Comparison of ENCODE assay signal across 23 mouse cellular contexts in genomic region chr8:46982166-46982565, GRCm38 (mm10). TPM values are rescaled to one million over a fixed set of nuclear protein-coding genes. Genes with fewer than 3 reads are reported as not detected.
DNase-seq lines count a peak whose midpoint lies in the region; ATAC-seq and TF ChIP-seq lines count a peak whose summit lies in the region.
"Had no signal": no experiment of that assay in that cellular context is flagged by ENCODE, and none has a peak within 500 bp of the region (broad histone marks: within the 10 kb centered on the region; RNA-seq: fewer than 3 reads in every experiment).

No protein-coding gene starts in this region.

- peak overlapping the region; percentile 66 for H3K27ac ChIP-seq in gastrocnemius, adult 2 months
- peak overlapping the region; percentile 47; the same call in 1 of the 2 replicates for H3K27ac ChIP-seq in heart, embryonic 12.5 days (ENCODE audit: poor library complexity, severe bottlenecking)
- no peak overlapping the region for H3K27ac ChIP-seq in heart, embryonic 10.5 days
- H3K27ac ChIP-seq in heart, embryonic 15.5 days, result peak overlapping the region; percentile 28; the same call in 1 of the 2 replicates
- H3K27ac ChIP-seq in kidney, adult 2 months (ENCODE audit: insufficient read depth, low read depth, low read length), result peak overlapping the region; percentile 87
- H3K27ac ChIP-seq: embryonic facial prominence, embryonic 12.5 days; embryonic facial prominence, embryonic 15.5 days; hindbrain, embryonic 10.5 days; hindbrain, embryonic 13.5 days; intestine, embryonic 15.5 days had no signal

- H3K9me3 ChIP-seq in heart, embryonic 12.5 days (replicated peaks), result no peaks in the 10 kb centered on the region
- no peaks in the 10 kb centered on the region for H3K9me3 ChIP-seq in heart, embryonic 10.5 days
- no peaks in the 10 kb centered on the region for H3K9me3 ChIP-seq in heart, embryonic 15.5 days (replicated peaks)
- H3K9me3 ChIP-seq: embryonic facial prominence, embryonic 12.5 days; embryonic facial prominence, embryonic 15.5 days; hindbrain, embryonic 10.5 days; hindbrain, embryonic 13.5 days; intestine, embryonic 15.5 days had no signal

- no peaks in the 10 kb centered on the region for H3K27me3 ChIP-seq in heart, embryonic 12.5 days (replicated peaks)
- no peaks in the 10 kb centered on the region for H3K27me3 ChIP-seq in heart, embryonic 10.5 days (ENCODE audit: insufficient read depth, poor library complexity, severe bottlenecking)
- H3K27me3 ChIP-seq in heart, embryonic 15.5 days, result no peaks in the 10 kb centered on the region
- no peaks in the 10 kb centered on the region for H3K27me3 ChIP-seq in kidney, adult 2 months (replicated peaks; ENCODE audit: control insufficient read depth, insufficient read depth, low read length)
- H3K27me3 ChIP-seq: embryonic facial prominence, embryonic 12.5 days; embryonic facial prominence, embryonic 15.5 days; hindbrain, embryonic 13.5 days; intestine, embryonic 15.5 days had no signal

- H3K9ac ChIP-seq in heart, embryonic 12.5 days, result no peak overlapping the region
- no peak overlapping the region for H3K9ac ChIP-seq in heart, embryonic 15.5 days
- H3K9ac ChIP-seq: embryonic facial prominence, embryonic 12.5 days; embryonic facial prominence, embryonic 15.5 days; forebrain, postnatal 0 days; hindbrain, embryonic 13.5 days; intestine, embryonic 15.5 days had no signal

- WGBS in heart, embryonic 12.5 days, result 55% methylated on average over 6 of the region's 6 CpGs
- 57% methylated on average over 6 of the region's 6 CpGs for WGBS in heart, embryonic 10.5 days
- 65% methylated on average over 6 of the region's 6 CpGs for WGBS in heart, embryonic 15.5 days
- WGBS in kidney, adult 2 months, result 81% methylated on average over 6 of the region's 6 CpGs

- peak; percentile 66 for ATAC-seq in heart, embryonic 12.5 days (ENCODE audit: insufficient number of reproducible peaks, low FRiP score)
- no peak for ATAC-seq in heart, embryonic 15.5 days (replicated peaks; ENCODE audit: insufficient number of reproducible peaks, insufficient read depth, low FRiP score, low read depth)
- ATAC-seq: activated CD4-positive, CD25-positive, alpha-beta regulatory T cell, adult 4 months; forebrain, embryonic 14.5 days; forebrain, postnatal 0 days; hindbrain, embryonic 16.5 days; intestine, embryonic 15.5 days had no signal

- no peak overlapping the region for H3K4me3 ChIP-seq in gastrocnemius, adult 2 months
- no peak overlapping the region for H3K4me3 ChIP-seq in heart, embryonic 12.5 days
- no peak overlapping the region for H3K4me3 ChIP-seq in heart, embryonic 10.5 days
- no peak overlapping the region for H3K4me3 ChIP-seq in heart, embryonic 15.5 days
- H3K4me3 ChIP-seq in kidney, adult 2 months (ENCODE audit: insufficient read depth, low read depth, low read length), result no peak overlapping the region
- H3K4me3 ChIP-seq: embryonic facial prominence, embryonic 12.5 days; embryonic facial prominence, embryonic 15.5 days; hindbrain, embryonic 10.5 days; hindbrain, embryonic 13.5 days; intestine, embryonic 15.5 days had no signal

- H3K4me1 ChIP-seq in heart, embryonic 12.5 days (replicated peaks), result 0 out of 2 replicates have a peak, but pooled peaks cover 4% of the 10 kb centered on the region
- no peaks in the 10 kb centered on the region for H3K4me1 ChIP-seq in heart, embryonic 10.5 days
- no peaks in the 10 kb centered on the region for H3K4me1 ChIP-seq in heart, embryonic 15.5 days (replicated peaks)
- peaks cover 13% of the 10 kb centered on the region; the same call in 1 of the 2 replicates for H3K4me1 ChIP-seq in kidney, adult 2 months (ENCODE audit: control insufficient read depth, insufficient read depth, low read length)
- H3K4me1 ChIP-seq: embryonic facial prominence, embryonic 12.5 days; embryonic facial prominence, embryonic 15.5 days; hindbrain, embryonic 10.5 days; hindbrain, embryonic 13.5 days; intestine, embryonic 15.5 days had no signal

- DNase-seq in gastrocnemius, adult 2 months, result no peak
- DNase-seq in gastrocnemius, adult 18-20 months (ENCODE audit: low spot score), result no peak
- DNase-seq in heart, embryonic 10.5 days (ENCODE audit: low spot score), result no peak
- DNase-seq in heart, postnatal 4 days, result no peak
- no peak for DNase-seq in kidney, adult 2 months
- no peak for DNase-seq in kidney, postnatal 4 days
- DNase-seq: cerebellum, adult 18-20 months; cerebellum, adult 9-11 months; cerebellum, postnatal 25 days; forebrain, postnatal 0 days; gastrocnemius, postnatal 10 days; gastrocnemius, postnatal 36 days had no signal

- H3K4me2 ChIP-seq in heart, embryonic 12.5 days, result no peak overlapping the region
- no peak overlapping the region for H3K4me2 ChIP-seq in heart, embryonic 15.5 days
- H3K4me2 ChIP-seq: embryonic facial prominence, embryonic 12.5 days; embryonic facial prominence, embryonic 15.5 days; hindbrain, embryonic 13.5 days; intestine, embryonic 15.5 days had no signal

- TF ChIP-seq POLR2A in kidney, adult 2 months (IDR thresholded peaks at IDR 0.05; ENCODE audit: low read depth, low read length), result no peak

- H3K36me3 ChIP-seq in heart, embryonic 12.5 days, result no peaks in the 10 kb centered on the region
- H3K36me3 ChIP-seq in heart, embryonic 10.5 days, result no peaks in the 10 kb centered on the region
- H3K36me3 ChIP-seq in heart, embryonic 15.5 days, result no peaks in the 10 kb centered on the region
- H3K36me3 ChIP-seq in kidney, adult 2 months (ENCODE audit: control insufficient read depth, insufficient read depth, low read length), result no peaks in the 10 kb centered on the region
- H3K36me3 ChIP-seq: embryonic facial prominence, embryonic 12.5 days; embryonic facial prominence, embryonic 15.5 days; hindbrain, embryonic 10.5 days; hindbrain, embryonic 13.5 days; intestine, embryonic 15.5 days had no signal

- TF ChIP-seq CTCF in gastrocnemius, adult 2 months (IDR thresholded peaks at IDR 0.05), result no peak
- no peak for TF ChIP-seq CTCF in kidney, adult 2 months (conservative IDR thresholded peaks at IDR 0.05; ENCODE audit: insufficient read depth, insufficient read length, low read depth, low read length)

- intact Hi-C loops in gastrocnemius, adult 2 months (cut with DNase I), result no loop called here

RNA-seq across cellular contexts. Expression of gene Enpp6, which starts 4.5 kb away (rescaled TPM):
- total RNA-seq in gastrocnemius, adult 2 months (2021), result 1 to 10 TPM; 1.1 to 1.2 TPM
- under 1 TPM; 0.41 to 0.62 TPM for total RNA-seq in gastrocnemius, adult 18-20 months (2021)
- polyA plus RNA-seq in heart, embryonic 12.5 days (2016; fragmentation: Nextera tagmentation; extraction: Ambion mirVana), result 2.4 and 2.5 TPM in 2 replicates
- 1.3 TPM in 2 replicates for polyA plus RNA-seq in heart, embryonic 10.5 days (2016; fragmentation: Nextera tagmentation; extraction: Ambion mirVana)
- polyA plus RNA-seq in heart, embryonic 15.5 days (2015; fragmentation: Nextera tagmentation; extraction: Ambion mirVana), result 2.7 and 4.3 TPM in 2 replicates
- 10 to 100 TPM in 1 of 2 experiments, 1 to 10 TPM in 1; 9.7 to 11.2 TPM for total RNA-seq in heart, postnatal 4 days (2021)
- polyA plus RNA-seq in kidney, adult 2 months (2012; rRNA removed), result 185 and 205 TPM in 2 replicates
- total RNA-seq: common myeloid progenitor, adult 5-6 weeks had no signal
- polyA plus RNA-seq: forebrain, embryonic 14.5 days had no signal

Comparison
In these comparisons a context has a peak if more than half of its experiments do, and no peak if none do; other contexts are left out.
1. RNA of gene Enpp6, which starts 4.5 kb away (polyA plus RNA-seq): 185 to 205 TPM in kidney, adult 2 months; 2.7 to 4.3 TPM in heart, embryonic 15.5 days, 2.4 to 2.5 TPM in heart, embryonic 12.5 days and 1.3 TPM in heart, embryonic 10.5 days; every median in the first group is over 10 times any median in the second.